Mouse (Mus musculus): ENCODE data around the gene Hmgn1.

- TF ChIP-seq CTCF (IDR thresholded peaks at IDR 0.05; ENCODE audit: low read depth, low read length), result no peak
- no peak for TF ChIP-seq GATA1 (IDR thresholded peaks at IDR 0.05; ENCODE audit: borderline replicate concordance, low read length)
- TF ChIP-seq POLR2AphosphoS5 (IDR thresholded peaks at IDR 0.05; ENCODE audit: insufficient replicate concordance, low read depth, low read length), result no peak
These were observed 21.3 kb upstream of the Hmgn1 start for GRCm38 (mm10) chr16:96148834-96149233.
